Mouse (Mus musculus) midbrain, embryonic 10.5 days (tissue): Measurements from ENCODE around the gene Herpud2. TPM values are rescaled to one million over a fixed set of nuclear protein-coding genes. Genes with fewer than 3 reads are reported as not detected.

Source experiments
- polyA plus RNA-seq: library from polyadenylated mRNA; unstranded; fragments of >200 nt; fragmentation: Nextera tagmentation; extraction: Ambion mirVana; gene quantifications from 2 replicates; pipeline ENCODE4 v1.2.1, GENCODE M21; 2016

Gene Herpud2
- polyA plus RNA-seq, 1 experiment from 2014 or later: 25.4 TPM

Other genes with a start within 250 kb of the Herpud2 start
- not detected in 2 replicates for gene Gm10181, start 62.4 kb downstream of the Herpud2 start, polyA plus RNA-seq
- gene Sept7, start 100.6 kb upstream of the Herpud2 start, polyA plus RNA-seq: 234 and 248 TPM in 2 replicates